Mouse (Mus musculus) lung, adult 2 months (tissue): Measurements from ENCODE around the gene Traf3ip2. TPM values are rescaled to one million over a fixed set of nuclear protein-coding genes. Genes with fewer than 3 reads are reported as not detected.

Experiments used
- DNase-seq: peaks from one replicate; pipeline ENCODE4 v3.0.0; 2022
- H3K4me1 ChIP-seq: fragments of 200-500 bp; 2 replicates; pipeline ENCODE4 v1.6.1; 2011; ENCODE audit warnings: low read length; ENCODE audit not compliant: control insufficient read depth, insufficient read depth
- H3K4me3 ChIP-seq: fragments of 200-500 bp; replicated peaks from 2 replicates; pipeline ENCODE3; 2011; ENCODE audit warnings: low read depth, mild to moderate bottlenecking, control low read depth, low read length; ENCODE audit errors: extremely low read depth
- CTCF ChIP-seq: fragments of 200-500 bp; IDR thresholded peaks from 2 replicates; pipeline ENCODE4 v1.5.1; 2011; ENCODE audit warnings: mild to moderate bottlenecking, low read length, control low read depth; ENCODE audit not compliant: insufficient read depth
- POLR2A ChIP-seq: fragments of 200-500 bp; IDR thresholded peaks from 2 replicates; pipeline ENCODE4 v1.6.1; 2011; ENCODE audit warnings: low read depth, mild to moderate bottlenecking, control low read depth, low read length, borderline replicate concordance; ENCODE audit errors: extremely low read depth
- WGBS: fragments of 180-500 bp; shearing (Covaris S2); methylation state at CpG from one replicate; pipeline ENCODE4 v1.1.7; 2018; 5-methylcytosine and 5-hydroxymethylcytosine counted together
- polyA plus RNA-seq: library from polyadenylated mRNA; depleted of rRNA; stranded (reverse); fragments of >200 nt; gene quantifications from 2 replicates; pipeline ENCODE4 v1.2.3, GENCODE M21; 2012

The Traf3ip2 gene
- polyA plus RNA-seq, 1 experiment, result 23.2 TPM

GRCm38 (mm10) chr10:39629746-39630552 lies 17.2 kb downstream of the Traf3ip2 start:
- H3K4me1 ChIP-seq, result peaks cover 21% of the 10 kb centered on the region
- DNase-seq, result no peak
- H3K4me3 ChIP-seq, result no peak overlapping the region
- no peak for TF ChIP-seq POLR2A
- TF ChIP-seq CTCF, result no peak
- WGBS, result 54% methylated on average over 18 of the region's 18 CpGs

GRCm38 (mm10) chr10:39630811-39631210 lies 18.1 kb downstream of the Traf3ip2 start:
- DNase-seq, result no peak
- peaks cover 12% of the 10 kb centered on the region for H3K4me1 ChIP-seq
- no peak overlapping the region for H3K4me3 ChIP-seq
- TF ChIP-seq CTCF, result no peak
- TF ChIP-seq POLR2A, result no peak
- WGBS, result 58% methylated on average over 6 of the region's 6 CpGs

DNA sequence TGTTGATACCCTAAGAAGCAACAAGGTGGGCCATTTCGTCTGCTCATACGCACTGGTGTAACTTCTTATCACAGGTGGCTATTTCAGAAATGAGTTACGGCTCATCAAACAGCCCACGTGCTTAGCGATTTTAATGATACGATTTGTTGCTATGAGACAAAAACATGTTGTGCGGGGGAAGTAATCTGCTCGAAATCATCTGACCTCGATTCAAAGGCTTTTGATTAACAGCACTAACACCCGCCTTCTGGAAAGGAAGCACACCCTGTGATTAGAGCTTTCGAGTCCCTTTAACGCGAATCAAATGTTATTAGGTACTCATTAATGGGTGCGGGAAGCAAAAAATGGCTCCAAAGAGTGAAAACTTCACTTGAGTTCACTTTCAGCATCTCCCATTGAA lies 18.9 kb downstream of the Traf3ip2 start:
- H3K4me3 ChIP-seq, result no peak overlapping the region
- DNase-seq, result no peak
- H3K4me1 ChIP-seq, result peaks cover 8% of the 10 kb centered on the region
- 78% methylated on average over 14 of the region's 14 CpGs for WGBS
- TF ChIP-seq CTCF (no peak), POLR2A (no peak)

- 92% methylated on average over 6 of the region's 6 CpGs for WGBS
- H3K4me1 ChIP-seq, result peaks cover 8% of the 10 kb centered on the region
- TF ChIP-seq POLR2A (no peak), CTCF (no peak)
- no peak overlapping the region for H3K4me3 ChIP-seq
- no peak for DNase-seq
Observed at GRCm38 (mm10) chr10:39633379-39633778, 20.6 kb downstream of the Traf3ip2 start.

- H3K4me1 ChIP-seq, result peaks cover 6% of the 10 kb centered on the region
- TF ChIP-seq POLR2A (no peak), CTCF (no peak)
- no peak overlapping the region for H3K4me3 ChIP-seq
- DNase-seq, result no peak
- WGBS, result 80% methylated on average over 13 of the region's 13 CpGs
Observed at GRCm38 (mm10) chr10:39634423-39635101, 21.8 kb downstream of the Traf3ip2 start.

DNA sequence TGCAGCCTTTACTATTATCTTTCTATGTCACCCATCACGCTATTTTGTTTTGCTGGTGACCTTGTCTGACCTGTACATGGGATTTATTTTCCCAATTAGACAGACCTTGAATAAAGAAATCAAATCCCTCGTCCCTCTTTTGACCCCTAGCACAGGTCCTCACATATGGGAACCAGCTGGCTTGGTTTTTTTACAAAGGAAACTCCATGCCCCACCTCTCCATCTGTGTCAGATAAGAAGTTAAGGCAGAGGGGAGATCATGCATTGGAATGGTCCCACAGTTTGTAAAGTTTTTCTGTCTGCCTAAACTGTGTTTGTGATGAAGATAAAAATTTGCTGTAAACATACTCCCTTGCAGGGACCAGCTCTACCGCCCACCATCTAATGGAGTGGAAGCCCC lies 26.1 kb downstream of the Traf3ip2 start:
- WGBS, result 63% methylated on average over 3 of the region's 3 CpGs
- DNase-seq, result no peak

DNA sequence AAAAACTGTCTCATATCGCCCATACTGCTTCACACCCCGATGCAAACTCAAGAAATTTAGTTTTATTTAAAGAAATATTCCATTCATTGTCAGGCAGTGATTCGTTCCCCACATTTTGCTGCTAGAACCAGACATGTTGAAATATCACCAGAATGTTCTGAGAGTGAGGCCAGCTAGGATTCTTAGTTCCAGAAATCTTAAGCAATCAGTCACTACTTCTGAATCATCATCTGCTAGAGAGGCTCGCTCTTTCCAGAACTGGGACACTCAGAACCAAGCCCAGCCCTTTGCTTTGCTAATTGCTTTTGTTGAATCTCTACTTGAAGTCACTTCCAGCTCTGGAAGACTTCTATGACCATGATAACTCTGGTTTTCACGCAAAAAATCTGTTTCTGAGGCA lies 27.0 kb downstream of the Traf3ip2 start:
- TF ChIP-seq POLR2A (no peak), CTCF (no peak)

More for the DNA sequence above, 26.1 kb downstream of the Traf3ip2 start:
- Histone ChIP-seq H3K4me3 (no peak overlapping the region), H3K4me1 (peaks cover 6% of the 10 kb centered on the region; the same call in 1 of the 2 replicates)
- TF ChIP-seq POLR2A, result no peak
- no peak for TF ChIP-seq CTCF

DNA sequence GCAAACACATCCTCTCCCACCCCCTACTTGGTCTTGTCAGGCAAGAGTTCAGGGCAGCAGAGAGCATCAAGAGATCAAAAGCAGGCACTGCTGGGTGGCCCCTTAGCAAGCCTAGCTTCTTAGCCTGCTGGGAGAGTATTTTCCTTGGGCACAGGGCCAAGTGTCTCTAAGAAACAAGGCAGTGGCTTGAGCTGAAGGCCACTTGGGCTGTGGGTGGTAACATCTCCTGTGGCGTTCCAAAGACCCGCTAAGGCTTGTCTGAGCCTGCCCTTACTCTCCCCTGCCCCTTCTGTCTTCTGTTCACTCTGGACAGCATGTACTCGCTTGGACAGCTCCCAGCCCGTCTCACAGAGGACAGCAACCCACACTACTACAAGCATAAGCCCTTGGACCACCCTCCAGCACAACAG lies 28.1 kb downstream of the Traf3ip2 start:
- TF ChIP-seq CTCF, result no peak
- TF ChIP-seq POLR2A, result no peak
- H3K4me1 ChIP-seq, result peaks cover 7% of the 10 kb centered on the region; the same call in 1 of the 2 replicates
- H3K4me3 ChIP-seq, result no peak overlapping the region
- WGBS, result 49% methylated on average over 4 of the region's 4 CpGs
- DNase-seq, result no peak

More for the DNA sequence above, 27.0 kb downstream of the Traf3ip2 start:
- no peak for DNase-seq
- Histone ChIP-seq H3K4me1 (peaks cover 6% of the 10 kb centered on the region; the same call in 1 of the 2 replicates), H3K4me3 (no peak overlapping the region)
- 70% methylated on average over 5 of the region's 5 CpGs for WGBS

GRCm38 (mm10) chr10:39645789-39646628 lies 33.3 kb downstream of the Traf3ip2 start:
- no peak for DNase-seq
- 31% methylated on average over 6 of the region's 6 CpGs for WGBS
- peaks cover 15% of the 10 kb centered on the region for H3K4me1 ChIP-seq
- TF ChIP-seq POLR2A (no peak), CTCF (no peak)
- no peak overlapping the region for H3K4me3 ChIP-seq
